Mouse (Mus musculus): ENCODE data around the gene Pagr1b. TPM values are rescaled to one million over a fixed set of nuclear protein-coding genes. Genes with fewer than 3 reads are reported as not detected.

Gene Pagr1b
- polyA plus RNA-seq, 1 experiment from 2014 or later = 0.75 TPM

DNA sequence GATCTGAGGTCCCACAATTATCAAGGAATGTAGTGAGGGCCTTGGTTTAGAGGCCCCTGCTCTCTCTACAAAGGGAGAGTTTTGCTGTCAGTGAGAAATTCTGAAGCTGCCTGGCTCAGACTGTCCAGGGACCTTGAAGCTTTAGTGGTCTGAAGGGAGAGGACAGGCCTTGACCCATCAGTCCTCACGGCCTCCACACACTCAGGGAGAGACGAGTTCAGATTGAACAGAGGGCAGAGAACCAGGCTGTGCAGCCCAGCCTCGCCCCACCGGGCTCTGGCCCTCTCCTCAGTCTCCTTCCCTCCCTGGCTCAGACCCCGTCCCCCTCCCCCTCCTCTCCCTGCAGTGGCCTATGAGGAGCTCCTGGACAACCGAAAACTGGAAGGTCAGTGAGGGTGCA is 48.9 kb downstream of the Pagr1b start:
- no peak overlapping the region for H3K27ac ChIP-seq (ENCODE audit: low read length)
- no peaks in the 10 kb centered on the region for H3K4me1 ChIP-seq (ENCODE audit: control insufficient read depth, insufficient read depth, low read length)
- no peaks in the 10 kb centered on the region for H3K9me3 ChIP-seq (replicated peaks; ENCODE audit: control insufficient read depth, low read length)
- ATAC-seq (replicated peaks; ENCODE audit: extremely low read depth, insufficient read depth, low FRiP score) = no peak
- 64% methylated on average over 6 of the region's 6 CpGs for WGBS
- no peaks in the 10 kb centered on the region for H3K36me3 ChIP-seq (ENCODE audit: control insufficient read depth, insufficient read depth)
- no peak overlapping the region for H3K4me2 ChIP-seq (ENCODE audit: low read depth, low read length)
- no peak overlapping the region for H3K9ac ChIP-seq (ENCODE audit: low read length)
- peaks cover 12% of the 10 kb centered on the region for H3K27me3 ChIP-seq (ENCODE audit: control insufficient read depth, insufficient read depth, low read length)
- H3K4me3 ChIP-seq (ENCODE audit: low read length) = no peak overlapping the region

DNA sequence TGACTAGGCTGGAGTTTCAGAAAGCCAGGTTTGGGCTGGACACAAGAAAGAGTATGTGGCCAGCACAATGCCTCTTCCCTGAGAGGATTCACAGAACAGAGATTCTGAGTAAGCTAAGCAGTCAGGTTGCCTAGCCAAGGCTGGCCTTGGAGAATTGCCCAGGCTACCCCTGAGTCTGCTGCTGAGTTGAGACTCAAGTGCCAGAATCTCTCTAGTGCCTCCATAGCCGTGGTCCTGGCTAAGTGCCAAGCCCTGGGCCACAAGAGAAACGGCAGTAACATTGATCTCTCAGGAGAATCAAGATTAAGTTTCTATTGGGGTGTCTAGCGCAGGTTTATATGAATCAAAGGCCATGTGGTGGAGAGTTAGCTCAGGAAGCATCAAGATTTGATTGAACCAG is 50.7 kb downstream of the Pagr1b start:
- no peak for ATAC-seq (replicated peaks; ENCODE audit: extremely low read depth, insufficient read depth, low FRiP score)
- H3K27ac ChIP-seq (ENCODE audit: low read length) = no peak overlapping the region
- H3K27me3 ChIP-seq (ENCODE audit: control insufficient read depth, insufficient read depth, low read length) = peaks cover 12% of the 10 kb centered on the region
- no peaks in the 10 kb centered on the region for H3K36me3 ChIP-seq (ENCODE audit: control insufficient read depth, insufficient read depth)
- no peak overlapping the region for H3K4me3 ChIP-seq (ENCODE audit: low read length)
- WGBS = 40% methylated on average over 3 of the region's 3 CpGs
- H3K9ac ChIP-seq (ENCODE audit: low read length) = no peak overlapping the region
- no peak overlapping the region for H3K4me2 ChIP-seq (ENCODE audit: low read depth, low read length)
- no peaks in the 10 kb centered on the region for H3K9me3 ChIP-seq (replicated peaks; ENCODE audit: control insufficient read depth, low read length)
- no peaks in the 10 kb centered on the region for H3K4me1 ChIP-seq (ENCODE audit: control insufficient read depth, insufficient read depth, low read length)

DNA sequence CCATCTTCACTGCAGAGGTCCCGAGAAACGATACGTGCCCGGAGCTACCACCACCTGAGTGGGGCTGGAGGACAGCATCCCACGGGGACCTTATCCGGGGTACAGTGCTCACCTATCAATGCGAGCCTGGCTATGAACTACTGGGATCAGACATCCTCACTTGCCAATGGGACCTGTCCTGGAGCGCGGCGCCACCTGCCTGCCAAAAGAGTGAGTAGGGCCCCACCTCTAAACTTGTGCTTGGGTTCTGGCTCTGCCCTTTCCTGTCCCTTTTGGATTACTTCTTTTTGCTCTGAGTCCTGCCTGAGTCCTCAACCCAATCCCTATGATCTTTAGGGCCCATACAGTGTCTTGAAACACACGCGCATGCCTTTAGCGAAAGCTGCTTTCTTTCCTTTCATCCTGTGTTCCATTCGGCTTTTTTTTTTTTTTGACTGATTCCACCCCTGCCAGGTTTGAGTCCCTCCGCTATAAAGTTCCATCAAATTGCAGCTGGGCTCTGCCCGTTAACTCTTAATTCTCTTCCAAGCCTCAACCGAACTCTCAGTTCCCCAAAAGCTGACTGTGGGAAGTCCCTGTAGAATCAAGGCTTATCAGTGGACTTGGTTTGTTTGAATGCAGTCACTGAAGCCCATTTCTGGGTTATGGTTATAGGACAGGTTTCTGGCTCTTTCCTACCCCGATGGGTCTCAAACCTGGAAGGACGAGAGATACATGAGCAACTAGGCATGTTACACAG is 52.6 kb downstream of the Pagr1b start:
- H3K36me3 ChIP-seq (ENCODE audit: control insufficient read depth, insufficient read depth) = no peaks in the 10 kb centered on the region
- ATAC-seq (replicated peaks; ENCODE audit: extremely low read depth, insufficient read depth, low FRiP score) = no peak
- peaks cover 12% of the 10 kb centered on the region for H3K27me3 ChIP-seq (ENCODE audit: control insufficient read depth, insufficient read depth, low read length)
- H3K4me2 ChIP-seq (ENCODE audit: low read depth, low read length) = no peak overlapping the region
- 32% methylated on average over 19 of the region's 19 CpGs for WGBS
- H3K27ac ChIP-seq (ENCODE audit: low read length) = no peak overlapping the region
- no peaks in the 10 kb centered on the region for H3K4me1 ChIP-seq (ENCODE audit: control insufficient read depth, insufficient read depth, low read length)
- H3K9me3 ChIP-seq (replicated peaks; ENCODE audit: control insufficient read depth, low read length) = no peaks in the 10 kb centered on the region
- H3K4me3 ChIP-seq (ENCODE audit: low read length) = no peak overlapping the region
- H3K9ac ChIP-seq (ENCODE audit: low read length) = no peak overlapping the region

DNA sequence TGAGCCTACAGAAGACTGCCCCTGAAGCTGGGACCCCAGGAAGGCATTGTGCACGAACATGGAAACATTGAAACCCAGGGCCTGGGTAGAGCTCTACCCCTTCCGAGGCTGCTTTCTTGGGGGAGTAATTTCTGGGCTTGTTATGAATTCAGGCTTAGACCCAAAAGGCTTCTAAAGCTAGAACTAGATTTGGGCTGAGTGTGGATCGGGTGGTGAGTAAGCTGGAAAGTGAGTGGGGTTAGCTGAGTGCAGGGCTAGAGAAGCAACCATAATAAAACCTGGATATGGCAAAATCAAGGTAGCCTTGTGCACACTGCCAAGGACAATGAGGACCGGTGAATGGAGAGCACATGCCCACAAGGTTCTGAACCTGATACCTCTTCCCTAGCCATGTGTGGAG is 54.3 kb downstream of the Pagr1b start:
- Histone ChIP-seq H3K27ac (ENCODE audit: low read length) (no peak overlapping the region), H3K4me2 (ENCODE audit: low read depth, low read length) (no peak overlapping the region), H3K27me3 (ENCODE audit: control insufficient read depth, insufficient read depth, low read length) (peaks cover 12% of the 10 kb centered on the region), H3K36me3 (ENCODE audit: control insufficient read depth, insufficient read depth) (no peaks in the 10 kb centered on the region), H3K4me3 (ENCODE audit: low read length) (no peak overlapping the region), H3K9ac (ENCODE audit: low read length) (no peak overlapping the region), H3K9me3 (replicated peaks; ENCODE audit: control insufficient read depth, low read length) (no peaks in the 10 kb centered on the region), H3K4me1 (ENCODE audit: control insufficient read depth, insufficient read depth, low read length) (no peaks in the 10 kb centered on the region)
- 89% methylated on average over 4 of the region's 4 CpGs for WGBS
- no peak for ATAC-seq (replicated peaks; ENCODE audit: extremely low read depth, insufficient read depth, low FRiP score)

DNA sequence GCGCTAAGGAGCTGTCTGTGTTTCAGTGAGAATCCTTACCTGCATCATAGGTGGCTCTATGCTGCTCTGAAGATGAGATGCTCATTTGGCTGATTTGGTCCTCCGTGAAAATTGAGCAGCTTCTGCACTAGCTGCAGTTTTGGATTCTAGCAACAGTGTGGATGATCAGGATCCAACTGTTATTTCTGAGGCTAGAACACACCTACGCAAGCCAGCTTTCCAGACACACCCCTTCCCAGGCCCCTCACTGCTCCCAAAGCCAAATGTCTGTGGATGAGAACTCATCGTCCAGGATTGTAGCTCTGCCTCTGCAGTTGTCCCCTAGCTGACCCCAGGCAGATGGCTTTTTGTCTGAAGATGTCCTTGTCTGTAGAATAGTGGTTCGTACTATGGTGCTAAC is 55.2 kb downstream of the Pagr1b start:
- Histone ChIP-seq H3K4me2 (ENCODE audit: low read depth, low read length) (no peak overlapping the region), H3K4me1 (ENCODE audit: control insufficient read depth, insufficient read depth, low read length) (no peaks in the 10 kb centered on the region), H3K4me3 (ENCODE audit: low read length) (no peak overlapping the region), H3K9ac (ENCODE audit: low read length) (no peak overlapping the region), H3K27ac (ENCODE audit: low read length) (no peak overlapping the region), H3K27me3 (ENCODE audit: control insufficient read depth, insufficient read depth, low read length) (peaks cover 12% of the 10 kb centered on the region), H3K36me3 (ENCODE audit: control insufficient read depth, insufficient read depth) (no peaks in the 10 kb centered on the region), H3K9me3 (replicated peaks; ENCODE audit: control insufficient read depth, low read length) (no peaks in the 10 kb centered on the region)
- ATAC-seq (replicated peaks; ENCODE audit: extremely low read depth, insufficient read depth, low FRiP score) = no peak
- 78% methylated on average over 5 of the region's 5 CpGs for WGBS

DNA sequence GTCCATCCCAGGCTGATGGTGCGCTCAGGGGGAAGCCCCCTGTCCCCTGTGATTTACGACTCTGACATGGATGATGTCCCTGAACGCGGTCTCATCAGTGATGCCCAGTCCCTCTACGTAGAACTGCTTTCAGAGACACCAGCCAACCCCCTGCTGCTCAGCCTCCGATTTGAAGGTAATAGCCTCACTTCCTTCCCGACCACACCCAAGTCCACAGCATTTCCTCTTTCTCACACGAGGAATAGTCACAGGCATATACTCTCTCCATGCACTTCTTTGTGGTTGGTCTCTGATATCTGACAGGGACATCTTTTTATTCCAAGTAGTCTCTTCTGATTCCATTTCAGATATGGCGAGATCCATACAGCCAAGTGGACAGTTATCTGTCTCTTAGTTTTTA is 56.5 kb downstream of the Pagr1b start:
- Histone ChIP-seq H3K9ac (ENCODE audit: low read length) (no peak overlapping the region), H3K4me3 (ENCODE audit: low read length) (no peak overlapping the region), H3K36me3 (ENCODE audit: control insufficient read depth, insufficient read depth) (no peaks in the 10 kb centered on the region), H3K4me2 (ENCODE audit: low read depth, low read length) (no peak overlapping the region), H3K9me3 (replicated peaks; ENCODE audit: control insufficient read depth, low read length) (no peaks in the 10 kb centered on the region), H3K4me1 (ENCODE audit: control insufficient read depth, insufficient read depth, low read length) (no peaks in the 10 kb centered on the region), H3K27me3 (ENCODE audit: control insufficient read depth, insufficient read depth, low read length) (peaks cover 12% of the 10 kb centered on the region), H3K27ac (ENCODE audit: low read length) (no peak overlapping the region)
- no peak for ATAC-seq (replicated peaks; ENCODE audit: extremely low read depth, insufficient read depth, low FRiP score)
- 49% methylated on average over 9 of the region's 9 CpGs for WGBS

DNA sequence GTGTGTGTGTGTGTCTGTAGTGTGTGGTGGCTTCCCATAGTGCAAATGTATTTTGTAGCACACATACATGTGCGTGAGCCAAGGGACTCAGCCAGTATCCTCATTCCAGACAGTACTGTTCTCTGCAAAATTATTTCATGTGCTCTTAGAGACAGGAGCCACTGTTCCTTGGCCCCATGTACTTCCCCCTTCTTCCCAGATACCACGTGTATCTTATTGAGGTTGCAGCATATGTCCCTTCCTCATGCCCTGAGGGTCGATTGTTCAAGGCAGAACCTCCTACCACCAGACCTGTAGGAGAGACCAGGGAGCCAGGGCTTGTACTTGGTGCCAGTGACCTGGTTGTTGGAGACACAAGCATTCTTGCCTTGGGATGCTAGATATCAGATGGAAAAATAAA is 61.2 kb downstream of the Pagr1b start:
- Histone ChIP-seq H3K27me3 (ENCODE audit: control insufficient read depth, insufficient read depth, low read length) (peaks cover 27% of the 10 kb centered on the region), H3K9ac (ENCODE audit: low read length) (no peak overlapping the region), H3K27ac (ENCODE audit: low read length) (no peak overlapping the region), H3K9me3 (replicated peaks; ENCODE audit: control insufficient read depth, low read length) (no peaks in the 10 kb centered on the region), H3K4me3 (ENCODE audit: low read length) (no peak overlapping the region), H3K4me1 (ENCODE audit: control insufficient read depth, insufficient read depth, low read length) (no peaks in the 10 kb centered on the region), H3K4me2 (ENCODE audit: low read depth, low read length) (no peak overlapping the region), H3K36me3 (ENCODE audit: control insufficient read depth, insufficient read depth) (no peaks in the 10 kb centered on the region)
- ATAC-seq (replicated peaks; ENCODE audit: extremely low read depth, insufficient read depth, low FRiP score) = no peak
- WGBS = 56% methylated on average over 3 of the region's 3 CpGs

DNA sequence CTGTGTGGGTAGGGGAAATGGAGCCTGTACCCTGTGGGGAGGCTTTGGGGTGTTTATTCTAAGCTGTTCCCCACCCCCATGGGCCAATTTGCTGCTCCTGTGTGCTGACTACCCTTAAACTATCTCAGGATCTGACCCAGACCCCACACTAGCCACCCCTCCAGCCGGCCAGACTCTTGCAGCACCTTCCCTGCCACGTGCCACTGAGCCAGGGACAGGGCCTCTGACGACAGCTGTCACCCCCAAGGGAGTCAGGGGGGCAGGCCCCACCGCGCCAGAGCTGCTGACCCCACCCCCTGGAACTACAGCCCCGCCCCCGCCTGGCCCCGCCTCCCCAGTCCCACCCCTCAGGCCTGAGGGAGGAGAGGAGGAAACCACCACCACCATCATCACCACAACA is 63.6 kb downstream of the Pagr1b start:
- H3K4me3 ChIP-seq (ENCODE audit: low read length) = no peak overlapping the region
- no peak overlapping the region for H3K9ac ChIP-seq (ENCODE audit: low read length)
- H3K36me3 ChIP-seq (ENCODE audit: control insufficient read depth, insufficient read depth) = no peaks in the 10 kb centered on the region
- no peak overlapping the region for H3K27ac ChIP-seq (ENCODE audit: low read length)
- H3K4me1 ChIP-seq (ENCODE audit: control insufficient read depth, insufficient read depth, low read length) = peaks cover 4% of the 10 kb centered on the region; the same call in 1 of the 2 replicates
- H3K4me2 ChIP-seq (ENCODE audit: low read depth, low read length) = no peak overlapping the region
- H3K9me3 ChIP-seq (replicated peaks; ENCODE audit: control insufficient read depth, low read length) = no peaks in the 10 kb centered on the region
- ATAC-seq (replicated peaks; ENCODE audit: extremely low read depth, insufficient read depth, low FRiP score) = no peak
- WGBS = 0% methylated on average over 8 of the region's 8 CpGs
- H3K27me3 ChIP-seq (ENCODE audit: control insufficient read depth, insufficient read depth, low read length) = peaks cover 29% of the 10 kb centered on the region

DNA sequence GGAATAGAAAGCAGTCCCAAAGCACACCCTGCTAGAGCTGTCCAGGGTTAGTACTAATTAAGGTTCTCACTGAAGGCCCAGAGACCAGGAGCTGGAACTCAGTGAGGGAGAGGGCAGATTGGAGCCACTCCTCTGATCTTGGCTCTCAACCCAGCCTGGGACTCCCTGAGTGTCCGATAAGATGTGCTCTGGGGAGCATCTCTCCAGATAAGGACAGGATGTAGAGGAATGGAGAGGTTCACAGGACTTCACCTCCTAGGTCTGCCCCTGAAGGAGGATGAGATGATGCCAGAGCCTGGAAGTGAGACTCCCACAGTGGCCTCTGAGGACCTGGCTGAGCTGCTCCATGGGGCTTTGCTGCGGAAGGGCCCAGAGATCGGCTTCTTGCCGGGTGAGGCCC is 64.5 kb downstream of the Pagr1b start:
- peaks cover 29% of the 10 kb centered on the region for H3K27me3 ChIP-seq (ENCODE audit: control insufficient read depth, insufficient read depth, low read length)
- 9% methylated on average over 4 of the region's 4 CpGs for WGBS
- H3K4me1 ChIP-seq (ENCODE audit: control insufficient read depth, insufficient read depth, low read length) = peaks cover 4% of the 10 kb centered on the region; the same call in 1 of the 2 replicates
- no peak overlapping the region for H3K27ac ChIP-seq (ENCODE audit: low read length)
- no peak for ATAC-seq (replicated peaks; ENCODE audit: extremely low read depth, insufficient read depth, low FRiP score)
- no peak overlapping the region for H3K4me2 ChIP-seq (ENCODE audit: low read depth, low read length)
- H3K9ac ChIP-seq (ENCODE audit: low read length) = no peak overlapping the region
- H3K4me3 ChIP-seq (ENCODE audit: low read length) = no peak overlapping the region
- no peaks in the 10 kb centered on the region for H3K9me3 ChIP-seq (replicated peaks; ENCODE audit: control insufficient read depth, low read length)
- no peaks in the 10 kb centered on the region for H3K36me3 ChIP-seq (ENCODE audit: control insufficient read depth, insufficient read depth)

Measured in heart, embryonic 16.5 days (tissue).